Mouse (Mus musculus): ENCODE measurements around the gene Cacnb4. TPM values are rescaled to one million over a fixed set of nuclear protein-coding genes. Genes with fewer than 3 reads are reported as not detected.

The Cacnb4 gene
- polyA plus RNA-seq, 1 experiment from 2014 or later = 1.6 TPM

DNA sequence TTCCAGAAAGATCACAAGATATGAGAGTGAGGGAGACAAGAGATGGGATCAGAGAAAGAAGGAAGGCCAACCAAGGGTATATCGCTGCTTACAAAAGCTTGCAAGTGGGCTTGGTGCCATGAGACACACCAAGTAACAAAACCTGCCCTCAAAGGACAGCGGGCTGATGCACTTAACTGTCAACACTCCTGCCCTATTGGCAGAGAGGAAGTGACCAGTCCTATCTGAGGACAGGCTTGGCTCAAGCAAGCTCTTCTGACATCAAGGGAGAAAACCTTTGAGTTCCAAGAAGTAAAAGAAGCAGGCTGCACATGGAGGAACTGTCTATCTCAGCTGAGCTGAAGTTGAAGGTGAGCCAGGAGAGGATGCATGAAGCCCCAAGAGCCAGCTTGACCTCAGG lies 100.1 kb downstream of the Cacnb4 start:
- Histone ChIP-seq H3K9ac (no peak overlapping the region), H3K4me1 (peaks cover 9% of the 10 kb centered on the region; the same call in 1 of the 2 replicates), H3K36me3 (no peaks in the 10 kb centered on the region), H3K27ac (no peak overlapping the region), H3K4me2 (no peak overlapping the region), H3K9me3 (no peaks in the 10 kb centered on the region), H3K4me3 (no peak overlapping the region), H3K27me3 (no peaks in the 10 kb centered on the region)
- 85% methylated on average over 2 of the region's 2 CpGs for WGBS
- no peak for ATAC-seq (ENCODE audit: insufficient number of reproducible peaks, low FRiP score, low TSS enrichment, low read depth)

DNA sequence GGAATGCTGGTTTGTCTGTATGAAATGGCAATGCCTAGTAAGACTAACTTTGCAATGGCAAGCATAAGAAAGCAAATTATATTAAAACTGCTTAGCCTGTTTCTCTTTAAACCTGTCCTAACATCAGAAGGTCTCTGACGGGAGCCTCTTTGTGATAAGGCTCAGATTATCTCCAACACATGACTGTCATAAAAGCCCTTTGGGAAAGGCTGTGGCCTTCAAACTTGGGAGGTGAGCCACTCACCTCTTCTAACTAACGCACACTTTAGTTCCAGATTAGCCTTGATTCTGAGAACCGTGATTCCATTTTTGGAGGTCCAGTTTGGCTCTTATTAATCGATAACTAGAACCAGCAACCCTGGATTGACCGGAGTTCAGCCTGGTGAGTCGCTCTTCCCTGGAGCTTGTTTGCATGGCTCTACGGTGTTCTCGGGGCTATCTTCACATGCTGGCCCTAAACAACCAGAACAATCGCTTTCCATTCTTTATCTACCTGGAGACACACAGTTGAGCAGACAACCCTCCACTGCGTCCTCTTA lies 100.9 kb downstream of the Cacnb4 start:
- no peak overlapping the region for H3K9ac ChIP-seq
- peaks cover 9% of the 10 kb centered on the region; the same call in 1 of the 2 replicates for H3K4me1 ChIP-seq
- no peaks in the 10 kb centered on the region for H3K36me3 ChIP-seq
- ATAC-seq (ENCODE audit: insufficient number of reproducible peaks, low FRiP score, low TSS enrichment, low read depth) = no peak
- no peak overlapping the region for H3K4me3 ChIP-seq
- no peak overlapping the region for H3K4me2 ChIP-seq
- WGBS = 86% methylated on average over 10 of the region's 10 CpGs
- no peaks in the 10 kb centered on the region for H3K9me3 ChIP-seq
- H3K27ac ChIP-seq = no peak overlapping the region
- H3K27me3 ChIP-seq = no peaks in the 10 kb centered on the region

DNA sequence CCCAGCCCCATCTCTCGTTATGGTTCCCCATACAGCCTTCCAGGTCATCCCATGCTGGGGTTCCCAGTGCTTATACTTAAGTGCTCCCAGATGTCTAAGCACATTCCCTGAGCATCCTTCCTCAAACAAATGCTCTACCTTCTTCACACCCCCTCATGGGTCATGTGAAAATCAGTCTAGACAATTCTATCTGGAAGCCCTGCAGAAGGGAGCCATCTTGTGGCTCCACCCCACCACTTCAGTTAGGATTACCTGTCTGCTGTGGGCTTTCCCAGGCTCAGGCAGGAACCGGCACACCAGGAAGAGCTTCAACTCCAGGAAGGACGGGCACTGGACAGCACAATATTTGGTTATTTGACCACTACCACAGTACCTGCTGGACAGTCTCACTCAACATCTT lies 101.7 kb downstream of the Cacnb4 start:
- H3K4me1 ChIP-seq = peaks cover 5% of the 10 kb centered on the region; the same call in 1 of the 2 replicates
- H3K9me3 ChIP-seq = no peaks in the 10 kb centered on the region
- H3K9ac ChIP-seq = no peak overlapping the region
- no peak overlapping the region for H3K4me3 ChIP-seq
- H3K27ac ChIP-seq = no peak overlapping the region
- H3K4me2 ChIP-seq = no peak overlapping the region
- H3K36me3 ChIP-seq = no peaks in the 10 kb centered on the region
- whole genome bisulfite sequencing = 79% methylated on average over 3 of the region's 3 CpGs
- ATAC-seq (ENCODE audit: insufficient number of reproducible peaks, low FRiP score, low TSS enrichment, low read depth) = no peak
- no peaks in the 10 kb centered on the region for H3K27me3 ChIP-seq

DNA sequence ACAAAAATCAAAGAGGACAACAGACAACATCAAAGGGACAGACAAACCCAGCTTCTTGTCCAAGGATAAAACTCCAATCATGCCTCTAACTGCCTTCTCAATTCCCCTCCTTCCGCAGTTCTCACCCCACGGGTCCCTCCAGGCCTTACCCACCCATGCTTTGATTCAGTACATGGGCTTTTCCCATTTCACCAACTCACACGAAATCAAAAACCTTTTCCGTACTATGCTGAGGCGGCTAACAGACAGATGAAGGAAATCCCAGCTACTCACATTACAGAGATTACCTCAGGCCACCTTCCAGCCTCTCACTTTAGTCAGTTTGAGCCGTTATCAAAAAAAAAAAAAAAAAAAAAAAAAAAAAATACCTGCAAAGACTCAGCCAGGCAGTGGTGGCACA lies 104.4 kb downstream of the Cacnb4 start:
- H3K4me3 ChIP-seq = no peak overlapping the region
- no peak overlapping the region for H3K9ac ChIP-seq
- WGBS = 67% methylated on average over 6 of the region's 6 CpGs
- H3K4me2 ChIP-seq = no peak overlapping the region
- no peak for ATAC-seq (ENCODE audit: insufficient number of reproducible peaks, low FRiP score, low TSS enrichment, low read depth)
- no peaks in the 10 kb centered on the region for H3K9me3 ChIP-seq
- no peaks in the 10 kb centered on the region for H3K27me3 ChIP-seq
- no peaks in the 10 kb centered on the region for H3K36me3 ChIP-seq
- H3K27ac ChIP-seq = no peak overlapping the region
- no peaks in the 10 kb centered on the region for H3K4me1 ChIP-seq

DNA sequence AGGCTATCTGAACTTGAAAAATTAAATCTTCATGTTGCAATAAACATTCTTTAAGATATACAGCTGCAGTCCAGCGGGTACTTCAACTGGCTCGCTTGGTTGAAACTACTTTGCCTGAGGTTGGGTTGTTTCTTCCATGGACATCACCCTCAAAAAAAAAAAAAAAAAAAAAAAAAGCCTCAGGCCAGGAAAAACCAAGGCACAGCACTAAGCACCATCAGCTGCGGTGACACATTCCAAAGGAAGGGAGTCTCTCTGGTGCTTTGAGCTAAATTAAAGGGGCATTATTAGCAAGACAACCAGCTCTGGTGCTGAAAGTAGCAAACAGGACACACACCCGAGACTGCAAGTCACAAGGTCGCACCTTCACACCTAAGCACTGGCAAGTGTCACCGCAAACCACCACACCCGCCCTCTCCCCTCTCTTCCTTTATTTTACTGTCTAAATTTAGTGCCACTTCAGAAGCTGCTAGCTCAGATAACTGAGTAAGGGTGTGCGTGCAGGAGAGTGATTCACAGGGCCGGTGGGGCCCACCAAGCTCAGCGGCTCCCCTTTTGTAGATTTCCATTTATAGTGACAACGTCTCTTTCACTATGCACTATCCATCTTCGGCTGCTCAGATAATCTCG lies 105.2 kb downstream of the Cacnb4 start:
- Histone ChIP-seq H3K4me1 (no peaks in the 10 kb centered on the region), H3K9me3 (no peaks in the 10 kb centered on the region), H3K36me3 (no peaks in the 10 kb centered on the region), H3K4me2 (no peak overlapping the region), H3K27ac (no peak overlapping the region), H3K4me3 (no peak overlapping the region), H3K9ac (no peak overlapping the region), H3K27me3 (no peaks in the 10 kb centered on the region)
- WGBS = 52% methylated on average over 13 of the region's 13 CpGs
- no peak for ATAC-seq (ENCODE audit: insufficient number of reproducible peaks, low FRiP score, low TSS enrichment, low read depth)

DNA sequence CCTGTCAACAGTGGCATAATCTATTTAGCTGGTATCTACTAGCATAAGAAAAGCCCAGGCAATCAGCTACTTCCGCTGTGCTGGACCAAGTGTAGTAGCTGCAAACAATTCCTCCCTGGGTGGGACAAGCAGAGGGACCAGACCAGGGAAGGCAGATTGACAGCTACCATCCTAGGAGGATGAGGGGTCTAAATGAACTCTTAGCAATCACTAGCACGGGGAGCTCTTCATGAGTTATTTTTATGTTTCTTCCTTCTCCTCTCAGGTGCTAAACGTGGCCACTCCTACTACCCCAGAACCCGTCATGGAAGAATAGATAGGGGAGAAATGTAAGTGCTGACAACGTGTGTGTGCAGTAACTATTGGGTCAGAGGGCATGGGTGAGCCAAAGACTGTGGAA lies 105.8 kb downstream of the Cacnb4 start:
- no peaks in the 10 kb centered on the region for H3K36me3 ChIP-seq
- WGBS = 73% methylated on average over 5 of the region's 5 CpGs
- H3K4me3 ChIP-seq = no peak overlapping the region
- no peak overlapping the region for H3K4me2 ChIP-seq
- no peak overlapping the region for H3K27ac ChIP-seq
- H3K4me1 ChIP-seq = no peaks in the 10 kb centered on the region
- H3K9me3 ChIP-seq = no peaks in the 10 kb centered on the region
- no peak for ATAC-seq (ENCODE audit: insufficient number of reproducible peaks, low FRiP score, low TSS enrichment, low read depth)
- H3K27me3 ChIP-seq = no peaks in the 10 kb centered on the region
- no peak overlapping the region for H3K9ac ChIP-seq

DNA sequence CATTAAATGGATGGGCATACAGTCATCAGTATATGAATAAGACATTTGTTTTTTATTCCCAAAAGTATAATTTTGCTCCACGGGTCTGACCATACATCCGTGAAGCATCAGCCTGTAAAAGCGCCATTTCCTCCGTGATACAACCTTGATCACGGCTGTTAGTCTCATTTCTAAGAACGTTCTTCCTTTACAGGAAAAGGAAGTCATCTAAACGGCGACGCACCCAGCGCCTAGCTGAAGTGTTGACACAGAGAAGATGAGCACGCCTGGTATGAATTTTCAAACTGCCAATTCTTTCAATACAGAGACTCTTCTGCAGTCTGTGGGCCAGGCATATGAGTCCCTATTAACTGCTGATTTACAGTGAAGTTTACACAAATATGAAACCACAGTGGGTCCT lies 106.5 kb downstream of the Cacnb4 start:
- Histone ChIP-seq H3K4me3 (no peak overlapping the region), H3K9ac (no peak overlapping the region), H3K9me3 (no peaks in the 10 kb centered on the region), H3K36me3 (no peaks in the 10 kb centered on the region), H3K27me3 (no peaks in the 10 kb centered on the region), H3K27ac (no peak overlapping the region), H3K4me1 (no peaks in the 10 kb centered on the region), H3K4me2 (no peak overlapping the region)
- ATAC-seq (ENCODE audit: insufficient number of reproducible peaks, low FRiP score, low TSS enrichment, low read depth) = no peak
- 69% methylated on average over 11 of the region's 11 CpGs for WGBS

DNA sequence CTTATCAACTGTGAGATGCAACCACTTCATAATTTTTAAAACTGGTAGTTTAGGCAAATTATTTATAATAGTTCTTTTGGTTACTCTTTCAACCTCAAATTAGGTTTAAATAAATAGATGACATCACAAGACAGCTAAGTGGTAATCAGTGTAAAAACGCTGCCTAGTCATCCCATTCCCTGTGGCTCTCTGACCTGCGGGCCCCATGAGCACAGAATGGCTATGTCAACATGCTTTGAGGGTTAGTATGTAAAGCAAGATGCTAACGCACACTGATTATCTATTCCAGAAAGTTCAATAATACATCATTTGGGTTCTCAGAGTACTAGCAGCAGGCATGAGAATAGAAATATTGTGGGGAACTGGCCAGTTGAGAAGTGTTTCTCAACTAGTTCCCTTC lies 108.5 kb downstream of the Cacnb4 start:
- no peak overlapping the region for H3K4me2 ChIP-seq
- no peak overlapping the region for H3K27ac ChIP-seq
- no peak for ATAC-seq (ENCODE audit: insufficient number of reproducible peaks, low FRiP score, low TSS enrichment, low read depth)
- H3K9me3 ChIP-seq = no peaks in the 10 kb centered on the region
- no peak overlapping the region for H3K4me3 ChIP-seq
- WGBS = 79% methylated on average over 3 of the region's 3 CpGs
- H3K4me1 ChIP-seq = no peaks in the 10 kb centered on the region
- no peak overlapping the region for H3K9ac ChIP-seq
- no peaks in the 10 kb centered on the region for H3K36me3 ChIP-seq
- no peaks in the 10 kb centered on the region for H3K27me3 ChIP-seq

DNA sequence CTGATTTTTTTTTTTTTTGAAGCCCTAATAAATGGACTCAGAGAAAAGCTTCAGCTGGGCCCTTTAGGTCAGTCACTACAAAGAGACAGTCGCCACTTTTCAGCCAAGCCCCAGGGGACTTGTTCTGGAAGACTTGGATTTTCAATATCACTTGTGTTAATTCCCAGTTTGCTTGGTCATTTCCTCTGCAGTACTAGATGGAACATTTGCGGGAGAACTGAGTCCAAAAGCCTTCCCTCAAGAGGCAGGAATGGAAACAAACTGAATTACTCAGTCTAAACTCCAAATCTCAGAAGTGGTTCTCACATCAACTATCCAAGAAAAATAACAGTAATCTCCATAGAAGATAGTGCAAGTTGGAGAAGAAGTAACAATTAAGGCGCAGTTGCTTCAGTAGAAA lies 109.2 kb downstream of the Cacnb4 start:
- 61% methylated on average over 3 of the region's 3 CpGs for WGBS
- Histone ChIP-seq H3K9me3 (no peaks in the 10 kb centered on the region), H3K4me1 (no peaks in the 10 kb centered on the region), H3K36me3 (no peaks in the 10 kb centered on the region), H3K9ac (no peak overlapping the region), H3K4me2 (no peak overlapping the region), H3K27ac (no peak overlapping the region), H3K4me3 (no peak overlapping the region), H3K27me3 (no peaks in the 10 kb centered on the region)
- ATAC-seq (ENCODE audit: insufficient number of reproducible peaks, low FRiP score, low TSS enrichment, low read depth) = no peak

DNA sequence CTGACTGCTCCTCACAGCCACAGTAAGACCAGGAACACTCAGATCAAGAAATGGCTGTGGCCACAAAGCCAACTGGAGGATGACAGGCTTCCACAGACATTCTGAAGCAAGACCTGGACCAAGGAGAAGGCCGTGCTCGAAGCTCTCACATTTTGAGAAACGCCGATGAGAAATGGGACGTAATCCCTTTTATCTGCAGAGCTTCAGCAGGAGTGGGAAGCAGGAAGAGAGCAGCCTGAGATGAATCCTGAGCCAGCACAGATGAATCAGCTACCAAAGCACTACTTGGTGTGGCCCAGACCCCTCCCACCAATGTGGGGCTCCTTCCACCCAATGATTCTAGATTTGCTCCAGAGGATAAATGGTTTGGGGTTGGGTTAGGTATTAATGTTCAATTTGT lies 113.4 kb downstream of the Cacnb4 start:
- Histone ChIP-seq H3K4me1 (no peaks in the 10 kb centered on the region), H3K27me3 (no peaks in the 10 kb centered on the region), H3K9ac (no peak overlapping the region), H3K36me3 (no peaks in the 10 kb centered on the region), H3K4me2 (no peak overlapping the region), H3K4me3 (no peak overlapping the region), H3K9me3 (no peaks in the 10 kb centered on the region), H3K27ac (no peak overlapping the region)
- WGBS = 96% methylated on average over 5 of the region's 5 CpGs
- ATAC-seq (ENCODE audit: insufficient number of reproducible peaks, low FRiP score, low TSS enrichment, low read depth) = no peak

DNA sequence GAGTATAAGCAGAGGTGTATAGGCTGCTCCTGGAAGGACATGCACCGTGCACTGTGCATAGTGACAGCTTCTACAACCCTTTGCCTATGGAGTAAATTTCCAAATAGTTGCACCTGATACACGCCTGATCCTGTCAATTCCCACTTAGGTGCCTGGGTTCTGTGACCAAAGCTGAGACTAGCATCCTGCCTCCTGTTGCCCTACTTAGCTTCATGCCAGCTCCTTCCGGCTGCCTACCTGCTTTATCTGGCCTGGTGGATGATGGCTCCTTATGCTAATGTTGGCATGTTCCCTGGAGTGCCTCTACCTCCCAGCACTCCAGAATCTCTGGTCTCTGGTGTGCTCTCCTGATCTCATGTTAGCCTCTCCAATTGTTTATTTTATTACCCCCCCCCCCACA lies 114.3 kb downstream of the Cacnb4 start:
- no peak overlapping the region for H3K9ac ChIP-seq
- no peak for ATAC-seq (ENCODE audit: insufficient number of reproducible peaks, low FRiP score, low TSS enrichment, low read depth)
- no peak overlapping the region for H3K27ac ChIP-seq
- no peaks in the 10 kb centered on the region for H3K36me3 ChIP-seq
- H3K4me3 ChIP-seq = no peak overlapping the region
- H3K4me1 ChIP-seq = no peaks in the 10 kb centered on the region
- no peak overlapping the region for H3K4me2 ChIP-seq
- WGBS = 91% methylated on average over 3 of the region's 3 CpGs
- H3K27me3 ChIP-seq = no peaks in the 10 kb centered on the region
- H3K9me3 ChIP-seq = no peaks in the 10 kb centered on the region

DNA sequence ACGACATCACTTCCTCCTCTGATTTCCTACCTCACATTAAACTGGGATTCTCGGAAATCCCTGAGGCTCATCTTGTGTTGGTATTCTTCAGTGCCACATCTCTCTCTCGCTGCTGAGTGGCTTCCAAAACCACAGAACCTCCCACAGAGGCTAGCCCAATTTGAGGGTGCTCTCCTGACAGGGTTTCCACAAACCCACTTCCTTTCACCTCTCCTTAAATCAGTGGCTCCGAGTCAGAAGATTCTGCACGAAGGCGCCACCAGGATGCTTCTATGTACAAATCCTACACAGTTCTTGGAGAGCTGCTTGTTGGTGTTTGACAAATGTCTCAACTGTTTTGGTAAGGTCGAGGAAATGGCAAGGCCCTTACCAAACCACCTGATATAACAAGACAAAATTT lies 115.5 kb downstream of the Cacnb4 start:
- no peak for ATAC-seq (ENCODE audit: insufficient number of reproducible peaks, low FRiP score, low TSS enrichment, low read depth)
- H3K9me3 ChIP-seq = no peaks in the 10 kb centered on the region
- no peak overlapping the region for H3K27ac ChIP-seq
- no peak overlapping the region for H3K4me2 ChIP-seq
- no peaks in the 10 kb centered on the region for H3K36me3 ChIP-seq
- no peak overlapping the region for H3K4me3 ChIP-seq
- no peaks in the 10 kb centered on the region for H3K4me1 ChIP-seq
- H3K27me3 ChIP-seq = no peaks in the 10 kb centered on the region
- WGBS = 80% methylated on average over 7 of the region's 7 CpGs
- no peak overlapping the region for H3K9ac ChIP-seq

DNA sequence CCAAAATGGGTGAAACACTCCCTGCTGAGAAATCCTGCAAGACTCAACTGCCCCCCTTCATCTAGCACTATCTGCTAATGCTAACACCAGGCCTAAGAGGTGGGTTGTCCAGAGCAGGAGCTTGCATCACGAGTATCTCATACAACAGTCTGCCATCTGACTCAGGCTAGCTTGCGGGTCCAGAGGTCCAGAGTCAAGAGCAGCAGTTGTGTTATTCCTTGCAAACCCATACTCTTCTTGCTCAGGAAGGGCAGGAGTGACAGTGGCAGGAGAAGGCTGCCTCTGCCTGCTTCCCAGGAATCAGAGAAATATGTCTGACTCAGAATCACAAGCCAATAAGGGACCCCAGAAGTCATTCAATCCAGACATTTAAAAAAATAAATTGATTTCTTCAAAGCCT lies 116.4 kb downstream of the Cacnb4 start:
- H3K4me3 ChIP-seq = no peak overlapping the region
- WGBS = 81% methylated on average over 2 of the region's 2 CpGs
- H3K27ac ChIP-seq = no peak overlapping the region
- no peaks in the 10 kb centered on the region for H3K27me3 ChIP-seq
- no peaks in the 10 kb centered on the region for H3K4me1 ChIP-seq
- no peak overlapping the region for H3K9ac ChIP-seq
- ATAC-seq (ENCODE audit: insufficient number of reproducible peaks, low FRiP score, low TSS enrichment, low read depth) = no peak
- no peaks in the 10 kb centered on the region for H3K36me3 ChIP-seq
- no peaks in the 10 kb centered on the region for H3K9me3 ChIP-seq
- no peak overlapping the region for H3K4me2 ChIP-seq
